Mouse (Mus musculus) megakaryocyte, embryonic 14.5 days (primary cell): ENCODE measurements around the gene Vmn2r57. TPM values are rescaled to one million over a fixed set of nuclear protein-coding genes. Genes with fewer than 3 reads are reported as not detected.
"Not testable (repeated sequence)": the region's sequence is repeated elsewhere in the genome, so short reads cannot be mapped to it uniquely, and the experiment has no call there.

Source experiments
- H3K27me3 ChIP-seq: replicated peaks from 2 replicates; pipeline ENCODE3; 2012; ENCODE audit warnings: inconsistent platforms
- H3K36me3 ChIP-seq: replicated peaks from 2 replicates; pipeline ENCODE3; 2012; ENCODE audit warnings: low read length, inconsistent platforms, mixed read lengths
- H3K4me1 ChIP-seq: 2 replicates; pipeline ENCODE4 v1.6.1; 2012; ENCODE audit warnings: inconsistent platforms
- H3K4me3 ChIP-seq: replicated peaks from 2 replicates; pipeline ENCODE3; 2012; ENCODE audit warnings: moderate library complexity, mild to moderate bottlenecking, inconsistent platforms
- H3K9me3 ChIP-seq: 2 replicates; pipeline ENCODE4 v1.6.1; 2012; ENCODE audit warnings: inconsistent platforms
- FLI1 ChIP-seq: IDR thresholded peaks from 2 replicates; pipeline ENCODE4 v1.6.1; 2012; ENCODE audit warnings: low read length, inconsistent platforms, mixed read lengths
- GATA1 ChIP-seq: IDR thresholded peaks from 3 replicates; pipeline ENCODE4 v1.6.1; 2012; ENCODE audit warnings: mixed read lengths, low read length, inconsistent platforms, borderline replicate concordance
- polyA plus RNA-seq: library from polyadenylated mRNA; stranded (reverse); fragments of >175 nt; gene quantifications from 2 replicates; pipeline ENCODE4 v1.2.3, GENCODE M21; 2012; ENCODE audit warnings: low replicate concordance; ENCODE audit not compliant: insufficient read depth

Vmn2r57 gene
- polyA plus RNA-seq: 0.03 TPM in 1 of 2 replicates, not detected in the other

GRCm38 (mm10) chr7:41448596-41448995 is at the start of gene Vmn2r57:
Gene Vmn2r57 (minus strand): TSS chr7:41448696.
- not testable (repeated sequence) for H3K36me3 ChIP-seq, H3K4me3 ChIP-seq, H3K4me1 ChIP-seq, H3K27me3 ChIP-seq
- peaks cover 14% of the 10 kb centered on the region for H3K9me3 ChIP-seq

DNA sequence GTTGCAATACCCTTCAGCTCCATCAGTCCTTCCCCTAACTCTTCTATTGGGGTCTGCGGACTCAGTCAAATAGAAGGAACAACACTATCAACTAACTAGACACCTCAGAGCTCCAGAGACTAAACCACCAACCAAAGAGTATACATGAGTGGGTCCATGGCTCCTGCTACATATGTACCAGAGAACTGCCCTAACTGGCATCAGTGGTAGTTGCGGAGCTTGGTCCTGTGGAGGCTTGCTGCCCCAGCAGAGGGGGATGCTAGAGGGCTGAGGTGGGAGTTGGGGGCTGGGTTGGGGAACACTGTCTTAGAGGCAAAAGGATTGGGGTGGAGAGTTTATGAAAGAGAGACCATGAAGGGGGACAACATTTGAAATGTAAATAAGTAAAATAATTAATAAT is 49.4 kb upstream of the Vmn2r57 start:
- Histone ChIP-seq H3K4me1 (peaks cover 10% of the 10 kb centered on the region; the same call in 1 of the 2 replicates), H3K36me3 (peaks cover 20% of the 10 kb centered on the region), H3K4me3 (peak overlapping the region; percentile 23), H3K9me3 (peaks cover 17% of the 10 kb centered on the region), H3K27me3 (no peaks in the 10 kb centered on the region)
- no peak for TF ChIP-seq GATA1
- no peak for TF ChIP-seq FLI1

GRCm38 (mm10) chr7:41451864-41452263 is 3.4 kb upstream of the Vmn2r57 start:
- Histone ChIP-seq H3K27me3 (peaks cover 1% of the 10 kb centered on the region), H3K36me3 (no peaks in the 10 kb centered on the region), H3K4me3 (peak overlapping the region; percentile 46), H3K4me1 (no peaks in the 10 kb centered on the region), H3K9me3 (peaks cover 21% of the 10 kb centered on the region)
- TF ChIP-seq FLI1: no peak
- TF ChIP-seq GATA1: no peak

DNA sequence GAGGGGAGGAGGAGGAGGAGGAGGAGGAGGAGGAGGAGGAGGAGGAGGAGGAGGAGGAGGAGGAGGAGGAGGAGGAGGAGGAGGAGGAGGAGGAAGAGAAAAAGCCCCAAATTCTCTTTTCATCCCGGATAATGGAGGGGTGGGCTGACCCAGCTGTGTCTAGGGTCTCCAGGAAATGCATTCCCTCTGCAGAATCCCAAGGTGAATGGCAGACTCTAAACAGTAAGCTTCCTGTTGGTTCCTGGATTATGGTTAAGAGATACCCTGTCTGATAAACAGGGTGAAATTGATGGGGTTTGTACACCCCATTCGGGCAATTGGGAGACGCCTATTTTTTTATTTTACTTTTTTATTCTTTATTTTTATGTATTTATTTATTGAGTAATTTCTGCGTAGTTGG is 54.4 kb downstream of the Vmn2r57 start:
- H3K27me3 ChIP-seq: no peaks in the 10 kb centered on the region
- peaks cover 6% of the 10 kb centered on the region for H3K36me3 ChIP-seq
- peaks cover 11% of the 10 kb centered on the region for H3K4me1 ChIP-seq
- H3K4me3 ChIP-seq: no peak overlapping the region
- no peaks in the 10 kb centered on the region for H3K9me3 ChIP-seq
- TF ChIP-seq FLI1 (no peak), GATA1 (no peak)

DNA sequence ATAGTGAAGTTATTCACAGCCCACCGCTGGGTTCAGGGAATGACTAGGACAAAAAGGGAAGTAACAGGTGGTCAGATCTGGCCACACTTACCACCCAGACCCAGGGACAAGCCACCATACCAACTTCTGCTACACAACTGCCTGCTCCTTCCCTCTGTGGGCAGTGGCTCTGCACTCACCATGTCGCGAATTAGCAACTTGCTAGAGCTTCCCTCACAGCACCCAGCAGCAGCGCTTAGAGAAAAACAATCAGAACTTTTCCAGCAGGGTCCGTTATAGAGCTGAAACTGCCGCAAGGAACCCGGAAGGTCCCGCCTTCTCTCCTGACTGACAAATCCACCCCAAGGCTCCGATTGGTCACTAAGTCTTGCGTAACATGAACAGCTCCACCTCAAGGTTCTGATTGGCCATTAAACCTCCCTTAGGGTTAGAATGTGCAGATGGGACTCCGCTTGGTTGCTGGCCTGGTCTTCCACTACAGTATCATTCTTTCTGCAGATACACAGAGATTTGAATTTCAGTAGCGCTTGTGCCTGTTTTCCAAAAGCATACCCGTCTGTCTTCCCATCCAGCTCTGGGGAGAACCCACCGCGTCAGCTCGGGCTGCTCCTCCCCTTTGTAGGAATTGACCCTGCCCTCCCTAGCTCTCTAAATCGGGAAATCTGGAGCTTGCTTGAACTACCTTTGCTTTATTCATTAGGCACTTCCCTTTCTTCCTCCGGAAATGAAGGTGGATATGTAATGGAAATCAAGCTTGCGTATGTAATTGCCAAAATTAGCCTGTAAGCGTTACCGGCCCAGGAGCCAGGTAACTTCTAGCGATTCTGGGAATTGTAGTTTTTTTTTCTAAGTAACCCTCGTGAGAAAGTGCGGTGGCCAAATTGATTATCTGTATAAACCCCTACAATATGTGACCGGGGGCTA is 55.2 kb downstream of the Vmn2r57 start, which contains the start of gene AI987944:
AI987944 (minus strand) TSS at position 332 of the 924 bp plus-strand sequence.
- no peaks in the 10 kb centered on the region for H3K9me3 ChIP-seq
- H3K4me3 ChIP-seq: peak within 1 kb of the TSS; percentile 91
- TF ChIP-seq FLI1 (no peak), GATA1 (no peak)
- no peaks in the 10 kb centered on the region for H3K27me3 ChIP-seq
- H3K36me3 ChIP-seq: peaks cover 12% of the 10 kb centered on the region
- peaks cover 11% of the 10 kb centered on the region for H3K4me1 ChIP-seq

Other genes with a start within 250 kb of the Vmn2r57 start
- 0.53 TPM in 1 of 2 replicates, not detected in the other for gene AI987944, start 55.3 kb downstream of the Vmn2r57 start, polyA plus RNA-seq
- gene Gm20449, start 50.7 kb upstream of the Vmn2r57 start, polyA plus RNA-seq: not detected in 2 replicates
- gene AW146154, start 51.2 kb upstream of the Vmn2r57 start, polyA plus RNA-seq: not detected in 2 replicates
- not detected in 2 replicates for gene Gm6871, start 125.0 kb upstream of the Vmn2r57 start, polyA plus RNA-seq
- gene 2610021A01Rik, start 150.5 kb upstream of the Vmn2r57 start, polyA plus RNA-seq: 0.68 TPM in 1 of 2 replicates, not detected in the other
- 0.08 TPM in 1 of 2 replicates, not detected in the other for gene Zfp788, start 184.5 kb upstream of the Vmn2r57 start, polyA plus RNA-seq